Mouse (Mus musculus): ENCODE data around the gene Gm10272. TPM values are rescaled to one million over a fixed set of nuclear protein-coding genes. Genes with fewer than 3 reads are reported as not detected.
"Not testable (repeated sequence)": the region's sequence is repeated elsewhere in the genome, so short reads cannot be mapped to it uniquely, and the experiment has no call there.

The Gm10272 gene
- polyA plus RNA-seq, 1 experiment: not detected

DNA sequence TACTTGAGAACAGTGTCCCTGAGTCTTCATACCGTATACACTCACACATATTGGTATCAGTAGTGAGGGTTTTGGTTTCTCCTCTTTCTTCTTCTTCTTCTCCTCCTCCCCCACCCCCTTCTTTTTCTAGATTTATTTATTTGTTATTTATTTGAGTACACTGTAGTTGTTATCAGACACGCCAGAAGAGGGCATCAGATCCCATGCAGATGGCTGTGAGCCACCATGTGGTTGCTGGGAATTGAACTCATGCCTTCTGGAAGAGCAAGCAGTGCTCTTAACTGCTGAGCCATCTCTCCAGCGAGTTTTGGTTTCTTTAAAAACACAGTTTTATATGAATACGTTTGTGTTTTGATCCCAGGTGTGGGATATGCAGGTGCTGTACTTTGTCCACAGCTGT, 21.9 kb downstream of the Gm10272 start:
- DNase-seq (ENCODE audit: low read depth): no peak

DNA sequence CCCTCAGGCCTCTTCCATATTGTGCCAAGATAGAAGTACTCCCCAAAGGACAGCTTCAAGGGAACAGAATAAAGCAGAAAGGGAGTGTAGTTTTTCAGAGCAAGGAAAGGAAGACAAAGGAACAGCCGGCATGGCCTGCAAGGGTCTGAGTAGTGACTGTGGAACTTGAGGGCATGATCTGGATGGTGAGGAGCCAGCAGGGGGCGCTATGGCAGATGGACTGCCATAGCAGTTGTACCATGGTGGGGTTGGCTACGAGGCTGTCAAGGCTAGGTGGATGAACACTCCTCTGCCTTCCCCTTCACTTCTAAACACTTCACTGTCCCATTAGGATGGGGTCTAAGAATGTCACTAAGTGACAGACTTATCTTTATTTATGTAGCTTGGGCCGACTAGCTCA, 22.8 kb downstream of the Gm10272 start:
- DNase-seq (ENCODE audit: low read depth): no peak

DNA sequence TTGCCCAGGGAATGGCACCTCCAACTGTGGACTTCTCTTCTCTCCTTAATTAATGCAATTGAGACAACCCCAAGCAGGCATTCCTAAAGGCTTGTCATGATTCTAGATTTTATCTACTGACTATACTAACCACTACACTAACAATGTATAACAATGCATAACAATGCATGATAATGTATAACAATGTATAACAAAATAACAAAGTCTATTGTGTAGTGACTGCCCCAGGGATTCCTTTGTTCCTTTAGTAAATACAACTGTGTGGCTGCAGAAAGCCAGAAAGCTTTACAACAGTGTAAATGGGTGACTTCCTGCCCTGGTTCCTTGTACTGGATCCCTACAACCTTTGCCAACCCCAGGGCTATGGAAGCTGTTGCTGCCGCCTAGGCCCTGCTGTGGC, 29.5 kb downstream of the Gm10272 start:
- DNase-seq (ENCODE audit: low read depth): no peak

DNA sequence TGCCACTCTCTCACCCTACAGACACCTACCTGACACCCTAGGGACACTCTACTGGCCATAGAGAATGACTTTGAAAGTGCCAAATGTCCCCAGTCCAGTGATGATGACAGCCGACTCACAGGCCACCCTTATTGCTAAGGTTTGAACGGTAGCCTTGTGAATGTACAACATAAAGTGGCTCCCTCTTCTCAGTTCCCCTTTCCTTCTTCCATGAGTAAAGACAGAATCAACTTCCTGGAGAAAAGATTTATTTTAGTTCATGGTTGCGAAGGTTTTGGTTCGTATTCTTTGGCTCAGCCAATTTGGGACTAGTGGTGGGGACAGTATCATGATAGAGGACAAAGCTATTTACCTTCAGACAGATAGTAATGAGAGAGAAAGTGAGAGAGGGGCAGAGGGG, 32.5 kb downstream of the Gm10272 start:
- no peak for DNase-seq (ENCODE audit: low read depth)

DNA sequence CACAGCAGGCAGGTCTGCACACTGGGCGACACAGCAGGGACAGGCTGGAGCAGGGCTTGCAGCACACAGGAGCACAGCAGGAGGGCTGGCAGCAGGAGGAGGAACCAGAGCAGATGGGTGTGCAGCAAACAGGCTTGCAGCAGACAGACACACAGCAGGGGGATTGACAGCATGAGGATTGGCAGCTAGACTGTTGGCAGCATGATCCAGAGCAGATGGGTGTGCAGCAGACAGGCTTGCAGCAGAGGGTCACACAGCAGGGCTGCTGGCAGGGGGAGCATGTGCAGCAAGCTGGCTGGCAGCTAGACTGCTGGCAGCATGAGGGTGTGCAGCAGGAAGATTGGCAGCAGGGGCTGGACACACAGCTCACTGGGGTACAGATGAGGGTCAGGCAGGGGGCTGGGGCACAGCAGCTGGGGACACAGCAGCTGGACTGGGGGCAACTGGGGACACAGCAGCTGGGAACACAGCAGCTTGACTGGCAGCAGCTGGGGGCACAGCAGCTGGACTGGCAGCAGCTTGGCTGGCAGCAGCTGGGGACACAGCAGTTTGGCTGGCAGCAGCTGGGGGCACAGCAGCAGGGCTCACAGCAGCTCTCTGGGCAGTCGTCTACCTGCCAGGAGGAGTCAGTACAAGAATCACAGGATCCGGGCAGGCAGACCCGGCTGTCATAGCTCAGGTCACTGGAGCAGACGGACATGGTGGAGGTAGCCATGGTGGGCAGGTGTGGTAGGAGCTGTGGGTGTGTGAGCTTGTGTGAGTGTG, 35.7 kb downstream of the Gm10272 start, which contains the start of gene Gm18596:
TSS of gene Gm18596 (minus strand) at position 715 of the 765 bp plus-strand sequence.
- not testable (repeated sequence) for DNase-seq (ENCODE audit: low read depth)

DNA sequence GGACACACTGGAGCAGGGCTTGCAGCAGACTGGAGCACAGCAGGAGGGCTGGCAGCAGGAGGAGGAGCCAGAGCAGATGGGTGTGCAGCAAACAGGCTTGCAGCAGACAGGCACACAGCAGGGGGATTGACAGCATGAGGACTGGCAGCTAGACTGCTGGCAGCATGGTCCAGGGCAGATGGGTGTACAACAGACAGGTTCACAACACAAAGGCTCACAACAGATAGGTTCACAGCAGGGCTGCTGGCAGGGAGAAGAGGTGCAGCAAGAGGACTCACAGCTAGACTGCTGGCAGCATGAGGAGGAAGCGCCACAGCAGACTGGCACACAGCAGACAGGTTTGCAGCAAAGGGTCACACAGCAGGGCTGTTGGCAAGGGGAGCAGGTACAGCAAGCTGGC, 44.3 kb downstream of the Gm10272 start:
- DNase-seq (ENCODE audit: low read depth): not testable (repeated sequence)

- DNase-seq (ENCODE audit: low read depth): not testable (repeated sequence)
Measured at GRCm38 (mm10) chr10:77751254-77751653, 44.8 kb downstream of the Gm10272 start, which contains the start of gene Gm9736. Gene Gm9736 (minus strand): TSS chr10:77751354.

DNA sequence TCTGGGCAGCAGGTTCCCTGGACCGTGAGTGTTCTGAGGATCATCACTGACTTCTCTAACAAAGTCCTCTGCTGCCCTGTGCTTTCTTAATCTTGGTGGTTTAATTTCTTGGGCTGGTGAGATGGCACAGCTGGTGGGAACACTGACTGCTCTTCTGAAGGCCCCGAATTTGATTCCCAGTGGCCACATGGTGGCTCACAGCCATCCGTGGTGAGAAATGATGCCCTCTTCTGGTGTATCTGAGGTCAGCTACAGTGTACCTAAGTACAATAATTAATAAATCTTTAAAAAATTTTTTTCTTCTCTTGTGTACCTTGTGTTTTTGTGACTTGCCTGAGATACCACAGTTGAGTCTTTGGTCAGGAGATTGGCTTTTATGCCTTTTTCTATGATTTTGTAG, 45.9 kb downstream of the Gm10272 start:
- DNase-seq (ENCODE audit: low read depth): not testable (repeated sequence)

DNA sequence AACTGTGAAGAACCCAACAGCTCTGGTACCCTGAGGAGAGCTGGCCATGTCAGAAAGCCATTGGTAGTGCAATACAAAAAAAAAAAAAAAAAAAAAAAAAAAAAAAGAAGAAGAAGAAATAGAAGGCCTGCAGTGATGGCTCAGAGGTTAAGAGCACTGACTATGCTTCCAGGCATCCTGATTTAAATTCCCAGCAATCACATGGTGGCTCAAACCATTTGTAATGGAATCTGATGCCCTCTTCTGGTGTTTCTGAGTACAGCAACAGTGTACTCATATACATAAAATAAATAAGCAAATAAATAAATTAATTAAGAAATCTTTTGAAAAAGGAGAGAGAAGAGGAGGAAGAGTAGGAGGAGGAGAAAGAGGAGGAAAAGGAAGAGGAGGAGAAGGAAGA, 47.0 kb downstream of the Gm10272 start:
- no peak for DNase-seq (ENCODE audit: low read depth)

Other genes starting within 250 kb of the Gm10272 start
- 20.2 and 21.9 TPM in 2 replicates for gene Fam207a, start 190.8 kb upstream of the Gm10272 start, polyA plus RNA-seq (2012; rRNA removed)
- 17.9 and 21.8 TPM in 2 replicates for gene Itgb2, start 176.4 kb upstream of the Gm10272 start, polyA plus RNA-seq (2012; rRNA removed)
- gene Pttg1ip, start 124.9 kb upstream of the Gm10272 start, polyA plus RNA-seq (2012; rRNA removed): 203 and 244 TPM in 2 replicates
- gene Sumo3, start 100.5 kb upstream of the Gm10272 start, polyA plus RNA-seq (2012; rRNA removed): 270 and 286 TPM in 2 replicates
- gene Gm49325, start 100.4 kb upstream of the Gm10272 start, polyA plus RNA-seq (2012; rRNA removed): 0.75 TPM in 1 of 2 replicates, not detected in the other
- gene Ube2g2, start 84.4 kb upstream of the Gm10272 start, polyA plus RNA-seq (2012; rRNA removed): 46.0 and 47.8 TPM in 2 replicates
- 0.54 and 1.1 TPM in 2 replicates for gene Tspear, start 20.1 kb upstream of the Gm10272 start, polyA plus RNA-seq (2012; rRNA removed)
- not detected in 2 replicates for gene Gm19402, start 15.9 kb upstream of the Gm10272 start, polyA plus RNA-seq (2012; rRNA removed)
- gene Gm9508, start 9.4 kb upstream of the Gm10272 start, polyA plus RNA-seq (2012; rRNA removed): not detected in 2 replicates
- gene Gm10024, start 4.8 kb downstream of the Gm10272 start, polyA plus RNA-seq (2012; rRNA removed): not detected in 2 replicates
- gene Gm10142, start 9.2 kb downstream of the Gm10272 start, polyA plus RNA-seq (2012; rRNA removed): not detected in 2 replicates
- not detected in 2 replicates for gene Krtap12-1, start 14.0 kb downstream of the Gm10272 start, polyA plus RNA-seq (2012; rRNA removed)
- gene Gm10100, start 19.9 kb downstream of the Gm10272 start, polyA plus RNA-seq (2012; rRNA removed): not detected in 2 replicates
- gene Gm18596, start 36.0 kb downstream of the Gm10272 start, polyA plus RNA-seq (2012; rRNA removed): not detected in 2 replicates
- gene Gm9736, start 44.7 kb downstream of the Gm10272 start, polyA plus RNA-seq (2012; rRNA removed): not detected in 2 replicates
- gene Gm3233, start 53.1 kb downstream of the Gm10272 start, polyA plus RNA-seq (2012; rRNA removed): not detected in 2 replicates
- not detected in 2 replicates for gene Gm3238, start 64.7 kb downstream of the Gm10272 start, polyA plus RNA-seq (2012; rRNA removed)
- not detected in 2 replicates for gene Gm7138, start 70.3 kb downstream of the Gm10272 start, polyA plus RNA-seq (2012; rRNA removed)
- not detected in 2 replicates for gene Gm3250, start 75.9 kb downstream of the Gm10272 start, polyA plus RNA-seq (2012; rRNA removed)
- gene Gm7137, start 81.6 kb downstream of the Gm10272 start, polyA plus RNA-seq (2012; rRNA removed): not detected in 2 replicates
- gene Gm9639, start 88.5 kb downstream of the Gm10272 start, polyA plus RNA-seq (2012; rRNA removed): not detected in 2 replicates
- not detected in 2 replicates for gene Gm19668, start 92.5 kb downstream of the Gm10272 start, polyA plus RNA-seq (2012; rRNA removed)
- gene Gm9507, start 105.2 kb downstream of the Gm10272 start, polyA plus RNA-seq (2012; rRNA removed): not detected in 2 replicates
- gene Gm2696, start 108.1 kb downstream of the Gm10272 start, polyA plus RNA-seq (2012; rRNA removed): not detected in 2 replicates
- not detected in 2 replicates for gene Krtap10-4, start 120.5 kb downstream of the Gm10272 start, polyA plus RNA-seq (2012; rRNA removed)
- 0.11 TPM in 1 of 2 replicates, not detected in the other for gene Krtap10-10, start 129.3 kb downstream of the Gm10272 start, polyA plus RNA-seq (2012; rRNA removed)
- not detected in 2 replicates for gene Gm36176, start 140.2 kb downstream of the Gm10272 start, polyA plus RNA-seq (2012; rRNA removed)
- not detected in 2 replicates for gene Gm10318, start 146.2 kb downstream of the Gm10272 start, polyA plus RNA-seq (2012; rRNA removed)
- gene Gm3285, start 155.3 kb downstream of the Gm10272 start, polyA plus RNA-seq (2012; rRNA removed): not detected in 2 replicates
- gene Lrrc3, start 195.9 kb downstream of the Gm10272 start, polyA plus RNA-seq (2012; rRNA removed): 6.6 and 7.8 TPM in 2 replicates

Data from gonadal fat pad, adult 2 months (tissue).